Mouse (Mus musculus) cerebellum, adult 2 months (tissue): ENCODE measurements around the gene Arpc5.

ENCODE experiments used
- CTCF ChIP-seq: fragments of 200-500 bp; IDR thresholded peaks from 2 replicates; pipeline ENCODE4 v1.5.1; 2011; ENCODE audit warnings: low read depth, mild to moderate bottlenecking, control low read depth, low read length, moderate library complexity, borderline replicate concordance; ENCODE audit not compliant: insufficient read depth
- POLR2A ChIP-seq: fragments of 200-500 bp; IDR thresholded peaks from 2 replicates; pipeline ENCODE4 v1.6.1; 2011; ENCODE audit warnings: low read length, control low read depth, borderline replicate concordance; ENCODE audit not compliant: insufficient read depth

DNA sequence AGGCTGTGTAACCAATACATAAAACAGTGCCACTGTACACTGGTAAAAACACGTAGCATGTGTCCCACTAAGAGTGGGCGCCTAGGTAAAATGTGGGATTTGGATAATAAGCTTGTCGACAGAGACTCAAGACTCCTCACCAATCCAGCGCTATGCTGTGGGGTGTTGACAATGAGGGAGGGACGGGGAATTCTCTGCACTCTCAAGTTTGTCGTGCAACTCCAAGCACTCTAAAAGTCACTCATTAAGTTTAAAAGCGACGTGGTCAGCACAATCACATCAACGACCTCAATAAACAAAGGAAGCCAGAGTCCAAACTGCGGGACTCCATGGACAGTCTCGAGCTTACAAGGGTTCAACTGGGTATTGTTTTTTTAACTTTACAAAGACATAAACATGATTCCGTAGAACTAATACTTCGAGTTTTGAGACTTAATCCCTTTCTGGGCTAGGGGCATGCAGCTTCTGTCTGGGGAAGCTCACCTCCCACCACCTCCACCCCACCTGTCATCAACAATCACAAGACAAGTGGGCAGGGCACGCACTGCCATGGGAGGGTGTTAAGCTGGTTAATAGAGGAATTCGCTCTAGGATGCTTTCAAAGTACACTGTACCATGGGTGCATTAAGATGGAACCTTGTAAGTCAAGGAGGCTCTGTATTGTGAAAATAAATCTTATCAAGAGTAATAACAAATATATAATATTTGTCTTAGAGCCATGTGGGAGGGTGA is 23.1 kb upstream of the Arpc5 start:
- no peak for TF ChIP-seq POLR2A
- TF ChIP-seq CTCF, result no peak
